Mouse (Mus musculus) ES-E14 (cell line): ENCODE results near the gene Amigo3. TPM values are rescaled to one million over a fixed set of nuclear protein-coding genes. Genes with fewer than 3 reads are reported as not detected.
A peak's percentile ranks its signal among the peaks of the same experiment; 100 is the strongest.

Experiments used
- DNase-seq: peaks from one replicate; pipeline ENCODE4 v3.0.0-alpha.2; 2013; ENCODE audit warnings: low read depth, low spot score
- H3K27ac ChIP-seq: 2 replicates; pipeline ENCODE4 v1.5.1; 2012; ENCODE audit warnings: low read depth, mild to moderate bottlenecking, low read length, moderate library complexity, mixed read lengths; ENCODE audit not compliant: poor library complexity, insufficient read depth, severe bottlenecking
- H3K36me3 ChIP-seq: 2 replicates; pipeline ENCODE4 v1.6.1; 2012; ENCODE audit warnings: mild to moderate bottlenecking, low read length, moderate library complexity, mixed read lengths; ENCODE audit not compliant: control insufficient read depth, poor library complexity, insufficient read depth, severe bottlenecking
- H3K4me1 ChIP-seq, 2 experiments: fragments of 150-350 bp in 1 of 2; sonication (generic) in 1 of 2; 2 replicates each; pipeline ENCODE4 v1.6.1; 2012; ENCODE audit warnings: low read length in 2 of 2, mild to moderate bottlenecking in 1 of 2, mixed read lengths in 1 of 2; ENCODE audit not compliant: control insufficient read depth in 2 of 2, insufficient read depth in 2 of 2, poor library complexity in 1 of 2
- H3K4me3 ChIP-seq, 2 experiments: fragments of 150-350 bp in 1 of 2; sonication (generic) in 1 of 2; 2 replicates each; pipeline ENCODE4 v1.5.1; 2012; ENCODE audit warnings: low read length in 2 of 2, low read depth in 1 of 2, mild to moderate bottlenecking in 1 of 2, mixed read lengths in 1 of 2; ENCODE audit not compliant: insufficient read depth in 1 of 2, poor library complexity in 1 of 2, severe bottlenecking in 1 of 2
- H3K9ac ChIP-seq: 2 replicates; pipeline ENCODE4 v1.6.1; 2012; ENCODE audit warnings: low read depth, mild to moderate bottlenecking, low read length, mixed read lengths; ENCODE audit not compliant: poor library complexity, insufficient read depth, severe bottlenecking
- H3K9me3 ChIP-seq: fragments of 150-350 bp; sonication (generic); 2 replicates; pipeline ENCODE4 v1.6.1; 2012; ENCODE audit warnings: low read depth, mild to moderate bottlenecking, low read length; ENCODE audit not compliant: control insufficient read depth, insufficient read depth
- CHD2 ChIP-seq: IDR thresholded peaks from 2 replicates; pipeline ENCODE4 v1.6.1; 2014; ENCODE audit warnings: mild to moderate bottlenecking, low read depth, low read length, inconsistent platforms
- HCFC1 ChIP-seq: IDR thresholded peaks from 2 replicates; pipeline ENCODE4 v1.6.1; 2012; ENCODE audit warnings: low read length, inconsistent platforms, borderline replicate concordance; ENCODE audit not compliant: insufficient read depth
- MAFK ChIP-seq: IDR thresholded peaks from 2 replicates; pipeline ENCODE4 v1.6.1; 2014; ENCODE audit warnings: mild to moderate bottlenecking, low read depth, low read length, inconsistent platforms; ENCODE audit not compliant: insufficient read depth
- ZC3H11A ChIP-seq: IDR thresholded peaks from 2 replicates; pipeline ENCODE4 v1.6.1; 2012; ENCODE audit warnings: low read depth, mild to moderate bottlenecking, inconsistent platforms, low read length, borderline replicate concordance
- ZNF384 ChIP-seq: IDR thresholded peaks from 2 replicates; pipeline ENCODE4 v1.6.1; 2012; ENCODE audit warnings: low read depth, low read length, inconsistent platforms
- in situ Hi-C, 2 experiments: fragments of 600-800 bp; cut with MboI; formaldehyde crosslinking; loops; one replicate each; pipeline ENCODE4 v1.15.1; 2025; ENCODE audit warnings: low sequenced_read_pairs in 2 of 2, inconsistent platforms in 1 of 2; ENCODE audit not compliant: unreplicated experiment in 2 of 2
- total RNA-seq: library from RNA; depleted of rRNA; stranded (reverse); fragments of 300-350 nt; gene quantifications from 2 replicates; pipeline ENCODE4 v1.2.3, GENCODE M21; 2012

Gene Amigo3
- total RNA-seq, 1 experiment = 2.7 TPM

DNA sequence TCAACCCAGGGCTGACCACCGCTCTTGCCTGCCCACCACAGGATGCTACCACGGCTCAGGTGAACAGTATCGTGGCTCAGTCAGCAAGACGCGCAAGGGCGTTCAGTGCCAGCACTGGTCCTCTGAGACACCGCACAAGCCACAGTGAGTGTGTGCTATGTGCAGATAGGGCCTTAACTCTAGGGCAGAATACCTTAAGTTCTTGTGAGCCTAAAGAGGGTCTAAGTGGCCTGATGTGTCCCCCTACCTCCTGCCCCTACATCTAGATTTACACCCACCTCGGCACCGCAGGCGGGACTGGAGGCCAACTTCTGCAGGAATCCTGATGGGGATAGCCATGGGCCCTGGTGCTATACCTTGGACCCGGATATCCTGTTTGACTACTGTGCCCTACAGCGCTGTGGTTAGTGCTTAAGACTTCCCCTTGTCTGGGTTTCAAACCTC lies 30.1 kb downstream of the Amigo3 start, which contains the start of gene Rnf123:
Rnf123 (minus strand) TSS at position 359 of the 444 bp plus-strand sequence.
- Histone ChIP-seq H3K4me1 (peaks cover 0 to 7% of the 10 kb centered on the region in 2 experiments; a peak in 1 of 4 replicates), H3K9ac (peak within 1 kb of the TSS; percentile 50), H3K36me3 (peaks cover 37% of the 10 kb centered on the region), H3K27ac (no peak within 1 kb of the TSS), H3K4me3 (peak within 1 kb of the TSS; percentile 58 to 65), H3K9me3 (no peaks in the 10 kb centered on the region)
- DNase-seq = no peak
- in situ Hi-C loops = no loop called here
- TF ChIP-seq CHD2 (no peak), ZC3H11A (no peak), MAFK (no peak), ZNF384 (no peak), HCFC1 (no peak)

DNA sequence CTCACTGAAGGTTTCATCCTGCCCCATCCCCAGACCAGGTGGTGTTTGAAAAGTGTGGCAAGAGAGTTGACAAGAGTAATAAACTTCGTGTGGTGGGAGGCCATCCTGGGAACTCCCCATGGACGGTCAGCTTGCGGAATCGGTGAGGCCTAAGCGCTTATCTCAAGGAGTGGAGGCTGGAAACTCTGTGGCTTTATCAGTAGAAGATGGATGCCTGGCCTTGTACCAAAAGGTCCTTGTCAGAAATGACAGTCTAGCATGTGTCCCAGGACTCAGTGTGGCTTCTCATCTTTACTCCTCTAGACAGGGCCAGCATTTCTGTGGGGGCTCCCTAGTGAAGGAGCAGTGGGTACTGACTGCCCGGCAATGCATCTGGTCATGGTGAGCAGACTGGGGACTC lies 30.6 kb downstream of the Amigo3 start:
- TF ChIP-seq ZNF384 (no peak), HCFC1 (no peak), MAFK (no peak), CHD2 (no peak), ZC3H11A (no peak)
- Histone ChIP-seq H3K9ac (no peak overlapping the region), H3K4me1 (peaks cover 0 to 7% of the 10 kb centered on the region in 2 experiments; a peak in 1 of 4 replicates), H3K36me3 (peaks cover 39% of the 10 kb centered on the region), H3K27ac (no peak overlapping the region), H3K4me3 (no peak overlapping the region), H3K9me3 (no peaks in the 10 kb centered on the region)
- in situ Hi-C loops = no loop called here
- no peak for DNase-seq

DNA sequence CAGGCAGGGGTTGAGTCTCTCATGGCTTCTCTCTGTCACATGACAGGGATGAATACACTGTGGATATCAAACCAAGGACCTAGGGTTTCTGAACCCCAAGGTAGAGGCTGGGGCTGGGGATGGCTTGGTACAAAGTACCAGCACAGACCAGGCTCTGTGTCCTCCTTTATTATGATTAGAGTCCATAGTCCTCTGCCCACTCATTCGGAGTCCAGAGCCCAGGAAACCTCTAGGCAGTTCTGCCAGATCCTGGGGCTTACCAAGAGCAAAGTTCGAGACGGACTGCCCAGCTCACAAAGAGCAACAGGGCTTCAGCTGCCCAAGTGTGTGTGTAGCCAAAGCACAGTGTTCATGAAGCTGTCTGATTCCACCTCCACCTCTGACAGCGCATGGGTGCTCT lies 32.3 kb downstream of the Amigo3 start:
- Histone ChIP-seq H3K4me3 (no peak overlapping the region), H3K27ac (no peak overlapping the region), H3K9ac (no peak overlapping the region), H3K9me3 (no peaks in the 10 kb centered on the region), H3K36me3 (peaks cover 53% of the 10 kb centered on the region), H3K4me1 (peaks cover 0 to 4% of the 10 kb centered on the region in 2 experiments; a peak in 1 of 4 replicates)
- TF ChIP-seq MAFK (no peak), ZNF384 (no peak), ZC3H11A (no peak), HCFC1 (no peak), CHD2 (no peak)
- in situ Hi-C loops = no loop called here
- DNase-seq = no peak

DNA sequence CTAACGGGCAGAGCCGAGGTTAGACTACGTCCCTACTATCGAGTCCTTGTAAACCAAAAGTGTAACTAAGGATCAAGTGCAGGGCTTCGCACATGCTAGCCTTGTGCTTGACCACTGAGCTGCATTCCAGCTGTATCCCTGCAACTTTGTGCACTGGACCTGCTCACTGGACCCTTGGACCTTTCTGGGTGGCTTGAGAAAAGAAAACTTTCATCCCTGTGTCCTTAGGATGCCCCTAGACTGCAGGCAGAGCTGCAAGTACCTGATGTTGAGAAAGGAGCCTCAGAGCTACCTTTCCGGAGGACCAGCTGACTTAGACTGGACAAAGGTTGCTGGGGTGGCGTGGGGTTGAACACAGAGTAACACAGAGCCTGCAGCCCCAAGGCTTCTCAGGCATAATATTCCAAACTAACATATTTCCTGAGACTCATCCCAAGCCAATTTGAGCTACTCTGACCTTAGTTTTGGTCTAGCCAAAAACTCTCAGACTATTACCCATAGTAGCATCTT lies 37.7 kb downstream of the Amigo3 start:
- TF ChIP-seq ZNF384 (no peak), HCFC1 (no peak), CHD2 (no peak), ZC3H11A (no peak)
- Histone ChIP-seq H3K4me1 (peaks cover 0 to 7% of the 10 kb centered on the region in 2 experiments; a peak in 2 of 4 replicates), H3K9me3 (no peaks in the 10 kb centered on the region), H3K36me3 (peaks cover 58% of the 10 kb centered on the region), H3K4me3 (no peak overlapping the region), H3K9ac (no peak overlapping the region), H3K27ac (no peak overlapping the region)
- no peak for DNase-seq
- in situ Hi-C loops = no loop called here

DNA sequence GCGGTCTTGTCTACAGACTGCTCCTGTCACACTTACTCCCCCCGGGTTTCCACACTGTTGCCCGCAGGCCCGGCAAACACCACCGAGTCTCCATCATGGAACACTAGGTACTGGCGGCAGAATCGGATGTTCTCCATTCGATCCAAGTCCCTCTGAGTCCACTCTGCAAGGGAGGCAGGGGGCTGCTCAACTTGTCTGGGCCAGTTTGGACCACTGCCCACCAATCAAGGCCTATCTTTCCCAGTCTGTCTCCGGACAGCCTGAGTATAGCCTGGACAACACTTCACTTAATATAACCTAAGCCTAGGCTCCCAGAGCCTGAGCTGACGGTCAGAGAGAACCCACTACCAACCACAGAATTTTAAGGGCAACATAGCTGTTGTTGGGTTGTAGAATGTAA lies 40.6 kb downstream of the Amigo3 start:
- no peak for TF ChIP-seq HCFC1
- no peak for TF ChIP-seq ZNF384
- no peak for TF ChIP-seq MAFK
- no peak for TF ChIP-seq ZC3H11A
- TF ChIP-seq CHD2 = no peak
- Histone ChIP-seq H3K9ac (peak overlapping the region; percentile 80), H3K27ac (no peak overlapping the region), H3K4me1 (peaks cover 0 to 11% of the 10 kb centered on the region in 2 experiments; a peak in 2 of 4 replicates), H3K36me3 (peaks cover 35% of the 10 kb centered on the region), H3K9me3 (no peaks in the 10 kb centered on the region), H3K4me3 (peak overlapping the region; percentile 76 to 99)
- no peak for DNase-seq
- in situ Hi-C loops = no loop called here
